Mouse (Mus musculus) hindbrain, embryonic 11.5 days (tissue): ENCODE measurements around the gene Igfbp1. TPM values are rescaled to one million over a fixed set of nuclear protein-coding genes. Genes with fewer than 3 reads are reported as not detected.

Experiments
- ATAC-seq: fragments of 200-750 bp; cut with Nextera tagmentation; 2 replicates; pipeline ENCODE4 v1.8.0; 2017; ENCODE audit warnings: mild to moderate bottlenecking, moderate TSS enrichment, moderate library complexity; ENCODE audit not compliant: low FRiP score
- DNase-seq: peaks from one replicate; pipeline ENCODE4 v3.0.0-alpha.2; 2015; ENCODE audit warnings: low spot score
- H3K27ac ChIP-seq: fragments of 300-500 bp; sonication (generic); 2 replicates; pipeline ENCODE4 v1.5.1; 2014; ENCODE audit warnings: mild to moderate bottlenecking, low read depth, low read length
- H3K27me3 ChIP-seq: fragments of 300-500 bp; sonication (generic); 2 replicates; pipeline ENCODE4 v1.6.1; 2014; ENCODE audit warnings: mild to moderate bottlenecking, low read length, moderate library complexity, mixed read lengths; ENCODE audit not compliant: control insufficient read depth, insufficient read depth
- H3K36me3 ChIP-seq: fragments of 300-500 bp; sonication (generic); 2 replicates; pipeline ENCODE4 v1.6.1; 2014; ENCODE audit warnings: mild to moderate bottlenecking, low read length, moderate library complexity, mixed read lengths; ENCODE audit not compliant: control insufficient read depth, insufficient read depth
- H3K4me1 ChIP-seq: fragments of 300-500 bp; sonication (generic); replicated peaks from 2 replicates; pipeline ENCODE4 v1.6.1; 2014; ENCODE audit warnings: low read length, mixed read lengths; ENCODE audit not compliant: control insufficient read depth, insufficient read depth
- H3K4me2 ChIP-seq: fragments of 300-500 bp; sonication (generic); replicated peaks from 2 replicates; pipeline ENCODE4 v1.6.1; 2014; ENCODE audit warnings: mild to moderate bottlenecking, low read depth, low read length
- H3K4me3 ChIP-seq: fragments of 300-500 bp; sonication (generic); 2 replicates; pipeline ENCODE4 v1.5.1; 2014; ENCODE audit warnings: low read depth, low read length
- H3K9ac ChIP-seq: fragments of 300-500 bp; sonication (generic); 2 replicates; pipeline ENCODE4 v1.6.1; 2014; ENCODE audit warnings: low read depth, low read length
- H3K9me3 ChIP-seq: fragments of 300-500 bp; sonication (generic); 2 replicates; pipeline ENCODE4 v1.6.1; 2016; ENCODE audit warnings: low read length; ENCODE audit not compliant: control insufficient read depth
- WGBS: fragments of 180-500 bp; shearing (Covaris S2); extraction: QIAGEN DNeasy Blood & Tissue Kit; methylation state at CpG from one replicate; pipeline ENCODE4 v1.1.7; 2014; 5-methylcytosine and 5-hydroxymethylcytosine counted together
- polyA plus RNA-seq: library from polyadenylated mRNA; unstranded; fragments of >200 nt; fragmentation: Nextera tagmentation; extraction: Ambion mirVana; gene quantifications from 2 replicates; pipeline ENCODE4 v1.2.1, GENCODE M21; 2014

Igfbp1 gene
- polyA plus RNA-seq, 1 experiment from 2014 or later = 0.14 TPM

- no peak overlapping the region for H3K9ac ChIP-seq
- no peak overlapping the region for H3K4me2 ChIP-seq
- WGBS = 42% methylated on average over 4 of the region's 4 CpGs
- H3K27me3 ChIP-seq = no peaks in the 10 kb centered on the region
- peak; percentile 19 for DNase-seq
- ATAC-seq = peak; percentile 38; the same call in 1 of the 2 replicates
- H3K9me3 ChIP-seq = no peaks in the 10 kb centered on the region
- H3K4me1 ChIP-seq = 0 out of 2 replicates have a peak, but pooled peaks cover 2% of the 10 kb centered on the region
- no peak overlapping the region for H3K27ac ChIP-seq
- H3K4me3 ChIP-seq = no peak overlapping the region
- H3K36me3 ChIP-seq = no peaks in the 10 kb centered on the region
Observed at GRCm38 (mm10) chr11:7160637-7161101, 36.9 kb upstream of the Igfbp1 start.

GRCm38 (mm10) chr11:7161502-7162174 is 35.9 kb upstream of the Igfbp1 start:
- DNase-seq (peak; percentile 70), ATAC-seq (peak; percentile 62)
- Histone ChIP-seq H3K9me3 (no peaks in the 10 kb centered on the region), H3K9ac (no peak overlapping the region), H3K36me3 (no peaks in the 10 kb centered on the region), H3K27me3 (no peaks in the 10 kb centered on the region), H3K4me2 (no peak overlapping the region), H3K27ac (no peak overlapping the region), H3K4me1 (0 out of 2 replicates have a peak, but pooled peaks cover 2% of the 10 kb centered on the region), H3K4me3 (no peak overlapping the region)
- WGBS = 78% methylated on average over 8 of the region's 8 CpGs

- no peaks in the 10 kb centered on the region for H3K9me3 ChIP-seq
- WGBS = 59% methylated on average over 4 of the region's 4 CpGs
- no peak overlapping the region for H3K27ac ChIP-seq
- no peak for ATAC-seq
- H3K4me1 ChIP-seq = 0 out of 2 replicates have a peak, but pooled peaks cover 2% of the 10 kb centered on the region
- no peaks in the 10 kb centered on the region for H3K27me3 ChIP-seq
- no peaks in the 10 kb centered on the region for H3K36me3 ChIP-seq
- no peak overlapping the region for H3K4me3 ChIP-seq
- DNase-seq = no peak
- H3K4me2 ChIP-seq = no peak overlapping the region
- no peak overlapping the region for H3K9ac ChIP-seq
Observed at GRCm38 (mm10) chr11:7164416-7164815, 33.2 kb upstream of the Igfbp1 start.

GRCm38 (mm10) chr11:7169645-7170044 is 27.9 kb upstream of the Igfbp1 start:
- no peak for DNase-seq
- Histone ChIP-seq H3K4me3 (no peak overlapping the region), H3K36me3 (no peaks in the 10 kb centered on the region), H3K27me3 (no peaks in the 10 kb centered on the region), H3K4me1 (no peaks in the 10 kb centered on the region), H3K9me3 (no peaks in the 10 kb centered on the region), H3K27ac (no peak overlapping the region), H3K4me2 (no peak overlapping the region), H3K9ac (no peak overlapping the region)
- WGBS = 92% methylated on average over 1 of the region's 1 CpGs
- ATAC-seq = no peak

- no peak overlapping the region for H3K4me3 ChIP-seq
- no peak overlapping the region for H3K27ac ChIP-seq
- no peaks in the 10 kb centered on the region for H3K36me3 ChIP-seq
- H3K9ac ChIP-seq = no peak overlapping the region
- WGBS = 84% methylated on average over 6 of the region's 6 CpGs
- H3K9me3 ChIP-seq = no peaks in the 10 kb centered on the region
- ATAC-seq (no peak), DNase-seq (no peak)
- no peaks in the 10 kb centered on the region for H3K27me3 ChIP-seq
- no peaks in the 10 kb centered on the region for H3K4me1 ChIP-seq
- no peak overlapping the region for H3K4me2 ChIP-seq
Observed at GRCm38 (mm10) chr11:7173664-7174063, 23.9 kb upstream of the Igfbp1 start.

- Histone ChIP-seq H3K27me3 (no peaks in the 10 kb centered on the region), H3K9ac (no peak overlapping the region), H3K4me2 (no peak overlapping the region), H3K4me3 (no peak overlapping the region), H3K27ac (no peak overlapping the region), H3K9me3 (no peaks in the 10 kb centered on the region), H3K4me1 (no peaks in the 10 kb centered on the region), H3K36me3 (no peaks in the 10 kb centered on the region)
- DNase-seq (no peak), ATAC-seq (no peak)
- WGBS = 76% methylated on average over 4 of the region's 4 CpGs
Observed at GRCm38 (mm10) chr11:7178724-7179123, 18.9 kb upstream of the Igfbp1 start.

GRCm38 (mm10) chr11:7179276-7179675 is 18.3 kb upstream of the Igfbp1 start:
- Histone ChIP-seq H3K4me1 (no peaks in the 10 kb centered on the region), H3K36me3 (no peaks in the 10 kb centered on the region), H3K4me2 (no peak overlapping the region), H3K9ac (no peak overlapping the region), H3K27me3 (no peaks in the 10 kb centered on the region), H3K9me3 (no peaks in the 10 kb centered on the region), H3K27ac (no peak overlapping the region), H3K4me3 (no peak overlapping the region)
- WGBS = 100% methylated on average over 2 of the region's 2 CpGs
- DNase-seq = no peak
- no peak for ATAC-seq

GRCm38 (mm10) chr11:7182409-7183042 is 15.1 kb upstream of the Igfbp1 start:
- DNase-seq (peak; percentile 40), ATAC-seq (peak; percentile 70; the same call in 1 of the 2 replicates)
- no peaks in the 10 kb centered on the region for H3K9me3 ChIP-seq
- H3K27ac ChIP-seq = no peak overlapping the region
- no peaks in the 10 kb centered on the region for H3K27me3 ChIP-seq
- no peak overlapping the region for H3K9ac ChIP-seq
- H3K4me2 ChIP-seq = no peak overlapping the region
- no peak overlapping the region for H3K4me3 ChIP-seq
- no peaks in the 10 kb centered on the region for H3K36me3 ChIP-seq
- 37% methylated on average over 8 of the region's 8 CpGs for WGBS
- H3K4me1 ChIP-seq = no peaks in the 10 kb centered on the region

GRCm38 (mm10) chr11:7184420-7184819 is 13.2 kb upstream of the Igfbp1 start:
- H3K27ac ChIP-seq = no peak overlapping the region
- ATAC-seq (no peak), DNase-seq (no peak)
- H3K9me3 ChIP-seq = no peaks in the 10 kb centered on the region
- H3K9ac ChIP-seq = no peak overlapping the region
- H3K4me1 ChIP-seq = no peaks in the 10 kb centered on the region
- H3K4me3 ChIP-seq = no peak overlapping the region
- 17% methylated on average over 1 of the region's 1 CpGs for WGBS
- no peaks in the 10 kb centered on the region for H3K27me3 ChIP-seq
- H3K4me2 ChIP-seq = no peak overlapping the region
- H3K36me3 ChIP-seq = no peaks in the 10 kb centered on the region
